Mouse (Mus musculus): Measurements from ENCODE around the gene Prmt7. TPM values are rescaled to one million over a fixed set of nuclear protein-coding genes. Genes with fewer than 3 reads are reported as not detected.

The Prmt7 gene
- total and polyA plus RNA-seq, 2 experiments from 2014 or later, result 51.9 to 60.0 TPM

GRCm38 (mm10) chr8:106232751-106233150 lies 22.0 kb downstream of the Prmt7 start:
- no peak overlapping the region for H3K4me3 ChIP-seq (ENCODE audit: low read depth, low read length)
- ATAC-seq (ENCODE audit: low FRiP score) (no peak), DNase-seq (ENCODE audit: low spot score) (no peak)
- no peak for TF ChIP-seq CTCF (IDR thresholded peaks at IDR 0.05)
- H3K4me1 ChIP-seq (ENCODE audit: insufficient read depth, low read length), result no peaks in the 10 kb centered on the region
- H3K4me2 ChIP-seq (ENCODE audit: low read depth, low read length, poor library complexity, severe bottlenecking), result no peak overlapping the region
- peaks cover 34% of the 10 kb centered on the region for H3K36me3 ChIP-seq (ENCODE audit: insufficient read depth, low read length)
- H3K9ac ChIP-seq (replicated peaks; ENCODE audit: low read length, poor library complexity, severe bottlenecking), result no peak overlapping the region
- H3K9me3 ChIP-seq (ENCODE audit: low read length), result no peaks in the 10 kb centered on the region
- H3K27ac ChIP-seq (ENCODE audit: low read depth, low read length), result no peak overlapping the region
- H3K27me3 ChIP-seq (ENCODE audit: insufficient read depth, low read length), result no peaks in the 10 kb centered on the region
- 77% methylated on average over 3 of the region's 3 CpGs for WGBS

GRCm38 (mm10) chr8:106234567-106235261 lies 24.0 kb downstream of the Prmt7 start:
- 94% methylated on average over 17 of the region's 17 CpGs for WGBS
- TF ChIP-seq CTCF (IDR thresholded peaks at IDR 0.05), result no peak
- Histone ChIP-seq H3K27ac (ENCODE audit: low read depth, low read length) (no peak overlapping the region), H3K27me3 (ENCODE audit: insufficient read depth, low read length) (no peaks in the 10 kb centered on the region), H3K36me3 (ENCODE audit: insufficient read depth, low read length) (peaks cover 26% of the 10 kb centered on the region), H3K4me2 (ENCODE audit: low read depth, low read length, poor library complexity, severe bottlenecking) (no peak overlapping the region), H3K9me3 (ENCODE audit: low read length) (no peaks in the 10 kb centered on the region), H3K9ac (replicated peaks; ENCODE audit: low read length, poor library complexity, severe bottlenecking) (no peak overlapping the region), H3K4me1 (ENCODE audit: insufficient read depth, low read length) (no peaks in the 10 kb centered on the region), H3K4me3 (ENCODE audit: low read depth, low read length) (no peak overlapping the region)
- DNase-seq (ENCODE audit: low spot score), result no peak
- no peak for ATAC-seq (ENCODE audit: low FRiP score)

GRCm38 (mm10) chr8:106237106-106237505 lies 26.4 kb downstream of the Prmt7 start:
- Histone ChIP-seq H3K27me3 (ENCODE audit: insufficient read depth, low read length) (no peaks in the 10 kb centered on the region), H3K9me3 (ENCODE audit: low read length) (no peaks in the 10 kb centered on the region), H3K9ac (replicated peaks; ENCODE audit: low read length, poor library complexity, severe bottlenecking) (no peak overlapping the region), H3K4me3 (ENCODE audit: low read depth, low read length) (no peak overlapping the region), H3K4me2 (ENCODE audit: low read depth, low read length, poor library complexity, severe bottlenecking) (no peak overlapping the region), H3K36me3 (ENCODE audit: insufficient read depth, low read length) (peaks cover 26% of the 10 kb centered on the region), H3K4me1 (ENCODE audit: insufficient read depth, low read length) (no peaks in the 10 kb centered on the region), H3K27ac (ENCODE audit: low read depth, low read length) (no peak overlapping the region)
- no peak for TF ChIP-seq CTCF (IDR thresholded peaks at IDR 0.05)
- ATAC-seq (ENCODE audit: low FRiP score) (no peak), DNase-seq (ENCODE audit: low spot score) (no peak)
- WGBS, result 93% methylated on average over 5 of the region's 5 CpGs

- ATAC-seq (ENCODE audit: low FRiP score) (no peak), DNase-seq (ENCODE audit: low spot score) (no peak)
- H3K27me3 ChIP-seq (ENCODE audit: insufficient read depth, low read length), result no peaks in the 10 kb centered on the region
- H3K27ac ChIP-seq (ENCODE audit: low read depth, low read length), result peak overlapping the region; percentile 47
- TF ChIP-seq CTCF (IDR thresholded peaks at IDR 0.05), result no peak
- H3K4me1 ChIP-seq (ENCODE audit: insufficient read depth, low read length), result no peaks in the 10 kb centered on the region
- H3K4me3 ChIP-seq (ENCODE audit: low read depth, low read length), result no peak overlapping the region
- WGBS, result 65% methylated on average over 4 of the region's 4 CpGs
- H3K4me2 ChIP-seq (ENCODE audit: low read depth, low read length, poor library complexity, severe bottlenecking), result no peak overlapping the region
- H3K36me3 ChIP-seq (ENCODE audit: insufficient read depth, low read length), result peaks cover 60% of the 10 kb centered on the region
- no peak overlapping the region for H3K9ac ChIP-seq (replicated peaks; ENCODE audit: low read length, poor library complexity, severe bottlenecking)
- H3K9me3 ChIP-seq (ENCODE audit: low read length), result no peaks in the 10 kb centered on the region
Observed at GRCm38 (mm10) chr8:106250186-106250585, 39.5 kb downstream of the Prmt7 start.

GRCm38 (mm10) chr8:106258169-106258568 lies 47.4 kb downstream of the Prmt7 start:
- DNase-seq (ENCODE audit: low spot score) (no peak), ATAC-seq (ENCODE audit: low FRiP score) (no peak)
- Histone ChIP-seq H3K27ac (ENCODE audit: low read depth, low read length) (no peak overlapping the region), H3K36me3 (ENCODE audit: insufficient read depth, low read length) (peaks cover 63% of the 10 kb centered on the region), H3K4me3 (ENCODE audit: low read depth, low read length) (no peak overlapping the region), H3K4me2 (ENCODE audit: low read depth, low read length, poor library complexity, severe bottlenecking) (no peak overlapping the region), H3K27me3 (ENCODE audit: insufficient read depth, low read length) (no peaks in the 10 kb centered on the region), H3K9ac (replicated peaks; ENCODE audit: low read length, poor library complexity, severe bottlenecking) (no peak overlapping the region), H3K9me3 (ENCODE audit: low read length) (no peaks in the 10 kb centered on the region), H3K4me1 (ENCODE audit: insufficient read depth, low read length) (no peaks in the 10 kb centered on the region)
- TF ChIP-seq CTCF (IDR thresholded peaks at IDR 0.05), result peak; percentile 60
- 23% methylated on average over 1 of the region's 1 CpGs for WGBS

- DNase-seq (ENCODE audit: low spot score), result no peak
- H3K36me3 ChIP-seq (ENCODE audit: insufficient read depth, low read length), result peaks cover 59% of the 10 kb centered on the region
- ATAC-seq (ENCODE audit: low FRiP score), result no peak
- no peak for TF ChIP-seq CTCF (IDR thresholded peaks at IDR 0.05)
- no peaks in the 10 kb centered on the region for H3K4me1 ChIP-seq (ENCODE audit: insufficient read depth, low read length)
- no peak overlapping the region for H3K4me3 ChIP-seq (ENCODE audit: low read depth, low read length)
- WGBS, result 94% methylated on average over 10 of the region's 10 CpGs
- no peaks in the 10 kb centered on the region for H3K27me3 ChIP-seq (ENCODE audit: insufficient read depth, low read length)
- no peak overlapping the region for H3K4me2 ChIP-seq (ENCODE audit: low read depth, low read length, poor library complexity, severe bottlenecking)
- H3K9ac ChIP-seq (replicated peaks; ENCODE audit: low read length, poor library complexity, severe bottlenecking), result no peak overlapping the region
- H3K27ac ChIP-seq (ENCODE audit: low read depth, low read length), result no peak overlapping the region
- H3K9me3 ChIP-seq (ENCODE audit: low read length), result no peaks in the 10 kb centered on the region
Observed at GRCm38 (mm10) chr8:106259579-106260255, 49.0 kb downstream of the Prmt7 start.
